8 mouse cellular contexts compared by ENCODE assay signal in the genomic region with DNA sequence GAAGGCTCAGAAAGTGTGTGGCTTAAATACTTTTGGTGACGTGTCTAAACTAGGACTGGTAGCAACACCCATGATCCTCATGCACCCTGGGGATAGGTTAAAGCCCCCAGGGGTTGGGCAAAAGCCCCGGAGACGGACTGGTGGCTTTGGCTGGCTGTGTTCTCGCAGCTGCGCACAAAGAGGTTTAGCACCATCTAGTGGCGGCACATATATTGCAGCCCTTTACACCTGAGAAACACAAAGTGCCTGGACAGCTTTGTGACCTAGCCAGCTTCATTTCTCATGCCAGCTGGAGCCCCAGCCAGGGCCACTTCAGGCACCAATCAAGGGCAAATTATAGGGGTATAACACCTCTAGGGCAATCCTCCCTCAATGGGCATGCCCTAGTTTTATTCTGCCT. TPM values are rescaled to one million over a fixed set of nuclear protein-coding genes. Genes with fewer than 3 reads are reported as not detected.
DNase-seq lines count a peak whose midpoint lies in the region; ATAC-seq and TF ChIP-seq lines count a peak whose summit lies in the region.
"Not testable (repeated sequence)": the region's sequence is repeated elsewhere in the genome, so short reads cannot be mapped to it uniquely, and the experiment has no call there.

No protein-coding gene starts in this region.

- not testable (repeated sequence) for H3K4me3 ChIP-seq in ES-E14 (ENCODE audit: insufficient read depth in 1 of 2, low read depth in 1 of 2, low read length in 2 of 2, poor library complexity in 1 of 2, severe bottlenecking in 1 of 2); cerebellum, adult 2 months (replicated peaks; ENCODE audit: insufficient read depth, low read depth, low read length); forebrain, postnatal 0 days (ENCODE audit: low read depth, low read length); liver, postnatal 0 days (ENCODE audit: low read depth, low read length)

- H3K4me1 ChIP-seq in ES-E14 (ENCODE audit: control insufficient read depth in 2 of 2, insufficient read depth in 2 of 2, low read length in 2 of 2, poor library complexity in 1 of 2); cerebellum, adult 2 months (ENCODE audit: control insufficient read depth, insufficient read depth, low read length); forebrain, postnatal 0 days (ENCODE audit: insufficient read depth): not testable (repeated sequence)
- peaks cover 28% of the 10 kb centered on the region for H3K4me1 ChIP-seq in liver, postnatal 0 days (ENCODE audit: insufficient read depth)

- not testable (repeated sequence) for H3K36me3 ChIP-seq in ES-E14 (ENCODE audit: control insufficient read depth, insufficient read depth, low read length, poor library complexity, severe bottlenecking)
- H3K36me3 ChIP-seq in forebrain, postnatal 0 days (ENCODE audit: insufficient read depth): peaks cover 11% of the 10 kb centered on the region
- peaks cover 10% of the 10 kb centered on the region for H3K36me3 ChIP-seq in liver, postnatal 0 days (replicated peaks; ENCODE audit: insufficient read depth, low read length)

- peak overlapping the region; percentile 32 for H3K4me2 ChIP-seq in forebrain, postnatal 0 days (ENCODE audit: low read depth)
- peak overlapping the region; percentile 64 for H3K4me2 ChIP-seq in liver, postnatal 0 days (ENCODE audit: low read depth, low read length)

- not testable (repeated sequence) for TF ChIP-seq POLR2A in cerebellum, adult 2 months (IDR thresholded peaks at IDR 0.05; ENCODE audit: borderline replicate concordance, insufficient read depth, low read length)

- not testable (repeated sequence) for TF ChIP-seq EP300 in liver, postnatal 0 days (IDR thresholded peaks at IDR 0.05; ENCODE audit: low read depth)

- H3K9ac ChIP-seq in ES-E14 (ENCODE audit: insufficient read depth, low read depth, low read length, poor library complexity, severe bottlenecking); forebrain, postnatal 0 days; liver, postnatal 0 days (replicated peaks): not testable (repeated sequence)

- peak; percentile 66 for DNase-seq in ES-E14 (ENCODE audit: low read depth, low spot score)
- peak; percentile 77 to 88 for DNase-seq in cerebellum, adult 2 months
- peak; percentile 86 for DNase-seq in forebrain, postnatal 0 days
- peak; percentile 92 for DNase-seq in heart, postnatal 4 days
- DNase-seq in layer of hippocampus, adult 18-20 months (ENCODE audit: low spot score in 2 of 2): peak; percentile 61 to 90
- peak; percentile 87 for DNase-seq in liver, postnatal 0 days
- peak; percentile 90 for DNase-seq in testis, postnatal 10 days (ENCODE audit: low spot score)

- not testable (repeated sequence) for H3K9me3 ChIP-seq in ES-E14 (ENCODE audit: control insufficient read depth, insufficient read depth, low read depth, low read length); forebrain, postnatal 0 days (ENCODE audit: low read length); liver, postnatal 0 days (ENCODE audit: low read length)

- 2% methylated on average over 6 of the region's 6 CpGs for WGBS in cerebellum, adult 2 months
- under 1% methylated on average over 6 of the region's 6 CpGs for WGBS in forebrain, postnatal 0 days
- WGBS in liver, postnatal 0 days (ENCODE audit: insufficient replicate concordance): 6% methylated on average over 6 of the region's 6 CpGs

- peak; percentile 53 for TF ChIP-seq CTCF in cerebellum, adult 2 months (IDR thresholded peaks at IDR 0.05; ENCODE audit: borderline replicate concordance, insufficient read depth, low read depth, low read length)
- peak; percentile 78 for TF ChIP-seq CTCF in forebrain, postnatal 0 days (IDR thresholded peaks at IDR 0.05; ENCODE audit: low read depth)
- peak; percentile 85 for TF ChIP-seq CTCF in liver, postnatal 0 days (IDR thresholded peaks at IDR 0.05; ENCODE audit: low read depth)

- ATAC-seq in forebrain, postnatal 0 days: not testable (repeated sequence)
- ATAC-seq in liver, postnatal 0 days: peak; percentile 20
- ATAC-seq in neutrophil, adult 5-6 weeks (ENCODE audit: extremely low read depth, insufficient number of reproducible peaks, low FRiP score, poor library complexity, severe bottlenecking): peak; percentile 43

- H3K27ac ChIP-seq in ES-E14 (ENCODE audit: insufficient read depth, low read depth, low read length, poor library complexity, severe bottlenecking); cerebellum, adult 2 months (ENCODE audit: insufficient read depth, low read length); forebrain, postnatal 0 days (ENCODE audit: low read depth, low read length); liver, postnatal 0 days (ENCODE audit: low read depth): not testable (repeated sequence)

- in situ Hi-C loops in ES-E14 (cut with MboI; ENCODE audit: low sequenced_read_pairs in 2 of 2, unreplicated experiment in 2 of 2): not testable (repeated sequence)

- not testable (repeated sequence) for H3K27me3 ChIP-seq in cerebellum, adult 2 months (ENCODE audit: control insufficient read depth, insufficient read depth, low read length); forebrain, postnatal 0 days (ENCODE audit: insufficient read depth, low read length)
- peaks cover 17% of the 10 kb centered on the region; the same call in 1 of the 2 replicates for H3K27me3 ChIP-seq in liver, postnatal 0 days (ENCODE audit: insufficient read depth, low read length)

RNA-seq across cellular contexts. Expression of a gene that starts 1.1 kb away (rescaled TPM):
- 1.5 and 7.1 TPM in 2 replicates for total RNA-seq in ES-E14 (2012; rRNA removed)
- polyA plus RNA-seq in cerebellum, adult 2 months (2012; rRNA removed): 0.07 and 0.08 TPM in 2 replicates
- total RNA-seq in forebrain, postnatal 0 days (2014; rRNA removed): 0.38 TPM in 2 replicates
- 0.65 and 1.1 TPM in 2 replicates for polyA plus RNA-seq in forebrain, postnatal 0 days (2015; fragmentation: Nextera tagmentation; extraction: Ambion mirVana)
- under 1 TPM; 0.11 to 0.26 TPM for total RNA-seq in heart, postnatal 4 days (2021)
- total RNA-seq in layer of hippocampus, adult 18-20 months (2021): under 1 TPM; 0.12 to 0.13 TPM
- 1.8 and 2.1 TPM in 2 replicates for polyA plus RNA-seq in liver, postnatal 0 days (2015; fragmentation: Nextera tagmentation; extraction: Ambion mirVana)
- total RNA-seq in neutrophil, adult 5-6 weeks (2017): 0.25 and 0.81 TPM in 2 replicates

RNA-seq across cellular contexts. Expression of a gene that starts 1.9 kb away (rescaled TPM):
- total RNA-seq in ES-E14 (2012; rRNA removed): 2.2 and 4.1 TPM in 2 replicates
- polyA plus RNA-seq in cerebellum, adult 2 months (2012; rRNA removed): 10.5 and 15.2 TPM in 2 replicates
- 0.23 and 0.43 TPM in 2 replicates for total RNA-seq in forebrain, postnatal 0 days (2014; rRNA removed)
- polyA plus RNA-seq in forebrain, postnatal 0 days (2015; fragmentation: Nextera tagmentation; extraction: Ambion mirVana): 0.20 and 0.54 TPM in 2 replicates
- 1 to 10 TPM; 1.2 to 2.2 TPM for total RNA-seq in heart, postnatal 4 days (2021)
- 1 to 10 TPM; 1.7 to 2.2 TPM for total RNA-seq in layer of hippocampus, adult 18-20 months (2021)
- 191 and 192 TPM in 2 replicates for polyA plus RNA-seq in liver, postnatal 0 days (2015; fragmentation: Nextera tagmentation; extraction: Ambion mirVana)
- 0.49 TPM in 1 of 2 replicates, not detected in the other for total RNA-seq in neutrophil, adult 5-6 weeks (2017)

RNA-seq across cellular contexts. Expression of a gene that starts 5.6 kb away (rescaled TPM):
- total RNA-seq in ES-E14 (2012; rRNA removed): 0.67 and 2.1 TPM in 2 replicates
- 0.33 and 0.36 TPM in 2 replicates for polyA plus RNA-seq in cerebellum, adult 2 months (2012; rRNA removed)
- 0.38 and 0.48 TPM in 2 replicates for total RNA-seq in forebrain, postnatal 0 days (2014; rRNA removed)
- polyA plus RNA-seq in forebrain, postnatal 0 days (2015; fragmentation: Nextera tagmentation; extraction: Ambion mirVana): 0.90 and 0.99 TPM in 2 replicates
- under 1 TPM; 0.50 TPM for total RNA-seq in heart, postnatal 4 days (2021)
- under 1 TPM in 1 of 2 experiments, not detected in 1; 0.45 TPM for total RNA-seq in layer of hippocampus, adult 18-20 months (2021)
- 21.6 and 22.0 TPM in 2 replicates for polyA plus RNA-seq in liver, postnatal 0 days (2015; fragmentation: Nextera tagmentation; extraction: Ambion mirVana)
- 12.9 and 14.6 TPM in 2 replicates for total RNA-seq in neutrophil, adult 5-6 weeks (2017)

RNA-seq across cellular contexts. Expression of a gene that starts 14.7 kb away (rescaled TPM):
- 30.0 and 38.3 TPM in 2 replicates for total RNA-seq in ES-E14 (2012; rRNA removed)
- 10.7 and 10.8 TPM in 2 replicates for polyA plus RNA-seq in cerebellum, adult 2 months (2012; rRNA removed)
- total RNA-seq in forebrain, postnatal 0 days (2014; rRNA removed): 23.3 and 34.7 TPM in 2 replicates
- polyA plus RNA-seq in forebrain, postnatal 0 days (2015; fragmentation: Nextera tagmentation; extraction: Ambion mirVana): 21.4 and 25.6 TPM in 2 replicates
- total RNA-seq in heart, postnatal 4 days (2021): 10 to 100 TPM; 17.8 to 18.3 TPM
- total RNA-seq in layer of hippocampus, adult 18-20 months (2021): 10 to 100 TPM; 11.7 to 14.5 TPM
- polyA plus RNA-seq in liver, postnatal 0 days (2015; fragmentation: Nextera tagmentation; extraction: Ambion mirVana): 13.2 and 14.5 TPM in 2 replicates
- 12.1 and 15.8 TPM in 2 replicates for total RNA-seq in neutrophil, adult 5-6 weeks (2017)

RNA-seq across cellular contexts. Expression of a gene that starts 14.7 kb away (rescaled TPM):
- total RNA-seq in ES-E14 (2012; rRNA removed): 9.6 and 18.0 TPM in 2 replicates
- polyA plus RNA-seq in cerebellum, adult 2 months (2012; rRNA removed): 113 and 122 TPM in 2 replicates
- total RNA-seq in forebrain, postnatal 0 days (2014; rRNA removed): 70.4 and 83.8 TPM in 2 replicates
- 83.3 and 86.0 TPM in 2 replicates for polyA plus RNA-seq in forebrain, postnatal 0 days (2015; fragmentation: Nextera tagmentation; extraction: Ambion mirVana)
- 10 to 100 TPM; 46.0 to 51.4 TPM for total RNA-seq in heart, postnatal 4 days (2021)
- total RNA-seq in layer of hippocampus, adult 18-20 months (2021): 10 to 100 TPM; 83.2 to 98.7 TPM
- 98.6 and 103 TPM in 2 replicates for polyA plus RNA-seq in liver, postnatal 0 days (2015; fragmentation: Nextera tagmentation; extraction: Ambion mirVana)
- 20.4 and 28.0 TPM in 2 replicates for total RNA-seq in neutrophil, adult 5-6 weeks (2017)
